Mouse (Mus musculus) liver, postnatal 0 days (tissue): ENCODE measurements at regions not wholly inside any gene's neighbourhood (a gene's known extent, or its start where the extent isn't known, plus 50 kb on each side); places are given as distances from the start of the nearest gene placed in this dataset.
A peak's percentile ranks its signal among the peaks of the same experiment; 100 is the strongest.
"Not testable (repeated sequence)": the region's sequence is repeated elsewhere in the genome, so short reads cannot be mapped to it uniquely, and the experiment has no call there.

Experiments
- ATAC-seq: fragments of 200-750 bp; cut with Nextera tagmentation; 2 replicates; pipeline ENCODE4 v1.8.0; 2017; ENCODE audit warnings: mild to moderate bottlenecking, moderate library complexity
- DNase-seq: peaks from one replicate; pipeline ENCODE4 v3.0.0-alpha.2; 2016
- H3K27ac ChIP-seq: fragments of 300-500 bp; sonication (generic); 2 replicates; pipeline ENCODE4 v1.5.1; 2014; ENCODE audit warnings: antibody characterized with exemption, moderate library complexity, mild to moderate bottlenecking, low read depth
- H3K27me3 ChIP-seq: fragments of 300-500 bp; sonication (generic); 2 replicates; pipeline ENCODE4 v1.6.1; 2014; ENCODE audit warnings: low read length, control low read depth, mixed read lengths; ENCODE audit not compliant: insufficient read depth
- H3K36me3 ChIP-seq: fragments of 300-500 bp; sonication (generic); replicated peaks from 2 replicates; pipeline ENCODE4 v1.6.1; 2014; ENCODE audit warnings: mild to moderate bottlenecking, control low read depth, low read length, moderate library complexity, mixed read lengths; ENCODE audit not compliant: insufficient read depth
- H3K4me1 ChIP-seq: fragments of 300-500 bp; sonication (generic); 2 replicates; pipeline ENCODE4 v1.6.1; 2014; ENCODE audit warnings: antibody characterized with exemption, mild to moderate bottlenecking, control low read depth; ENCODE audit not compliant: insufficient read depth
- H3K4me2 ChIP-seq: fragments of 300-500 bp; sonication (generic); 2 replicates; pipeline ENCODE4 v1.6.1; 2014; ENCODE audit warnings: low read depth, mild to moderate bottlenecking, low read length, moderate library complexity, mixed read lengths
- H3K4me3 ChIP-seq: fragments of 300-500 bp; sonication (generic); 2 replicates; pipeline ENCODE4 v1.5.1; 2014; ENCODE audit warnings: low read depth, low read length
- H3K9ac ChIP-seq: fragments of 300-500 bp; sonication (generic); replicated peaks from 2 replicates; pipeline ENCODE4 v1.6.1; 2014; ENCODE audit warnings: mild to moderate bottlenecking, moderate library complexity
- H3K9me3 ChIP-seq: fragments of 300-500 bp; sonication (generic); 2 replicates; pipeline ENCODE4 v1.6.1; 2016; ENCODE audit warnings: mild to moderate bottlenecking, control low read depth, low read length, mixed read lengths
- CTCF ChIP-seq: sonication (generic); IDR thresholded peaks from 2 replicates; pipeline ENCODE4 v1.5.1; 2016; ENCODE audit warnings: antibody characterized with exemption, low read depth
- EP300 ChIP-seq: IDR thresholded peaks from 2 replicates; pipeline ENCODE4 v1.6.1; 2016; ENCODE audit warnings: antibody characterized with exemption, low read depth, mild to moderate bottlenecking
- WGBS: fragments of 180-500 bp; shearing (Covaris S2); extraction: QIAGEN DNeasy Blood & Tissue Kit; methylation state at CpG from one replicate; pipeline ENCODE4 v1.1.7; 2014; ENCODE audit not compliant: insufficient replicate concordance; 5-methylcytosine and 5-hydroxymethylcytosine counted together

- H3K36me3 ChIP-seq: no peaks in the 10 kb centered on the region
- WGBS: 14% methylated on average over 1 of the region's 1 CpGs
- H3K9ac ChIP-seq: no peak overlapping the region
- H3K9me3 ChIP-seq: no peaks in the 10 kb centered on the region
- TF ChIP-seq CTCF (peak; percentile 37), EP300 (no peak)
- no peak overlapping the region for H3K4me2 ChIP-seq
- H3K27ac ChIP-seq: no peak overlapping the region
- no peak overlapping the region for H3K4me3 ChIP-seq
- no peaks in the 10 kb centered on the region for H3K4me1 ChIP-seq
- H3K27me3 ChIP-seq: no peaks in the 10 kb centered on the region
- no peak for ATAC-seq
- no peak for DNase-seq
These were observed 160.9 kb downstream of the Gm6760 start for GRCm38 (mm10) chrX:63991127-63991526.

DNA sequence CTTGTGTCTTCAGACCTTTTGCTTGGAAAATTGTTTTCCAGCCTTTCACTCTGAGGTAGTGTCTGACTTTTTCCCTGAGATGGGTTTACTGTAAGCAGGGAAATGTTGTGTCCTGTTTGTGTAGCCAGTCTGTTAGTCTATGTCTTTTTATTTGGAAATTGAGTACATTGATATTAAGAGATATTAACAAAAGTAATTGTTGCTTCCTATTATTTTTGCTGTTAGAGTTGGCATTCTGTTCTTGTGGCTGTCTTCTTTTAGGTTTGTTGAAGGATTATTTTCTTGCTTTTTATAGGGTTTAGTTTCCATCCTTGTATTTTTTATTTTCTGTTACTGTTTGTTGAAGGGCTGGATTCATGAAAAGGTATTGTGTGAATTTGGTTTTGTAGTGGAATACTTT, 179.6 kb downstream of the Gm6760 start:
- H3K27ac ChIP-seq, H3K4me1 ChIP-seq, H3K4me2 ChIP-seq, H3K4me3 ChIP-seq, H3K27me3 ChIP-seq, DNase-seq, H3K9me3 ChIP-seq, H3K9ac ChIP-seq, ATAC-seq, H3K36me3 ChIP-seq: not testable (repeated sequence)
